Mouse (Mus musculus): Measurements from ENCODE around the gene Ttll7.

DNA sequence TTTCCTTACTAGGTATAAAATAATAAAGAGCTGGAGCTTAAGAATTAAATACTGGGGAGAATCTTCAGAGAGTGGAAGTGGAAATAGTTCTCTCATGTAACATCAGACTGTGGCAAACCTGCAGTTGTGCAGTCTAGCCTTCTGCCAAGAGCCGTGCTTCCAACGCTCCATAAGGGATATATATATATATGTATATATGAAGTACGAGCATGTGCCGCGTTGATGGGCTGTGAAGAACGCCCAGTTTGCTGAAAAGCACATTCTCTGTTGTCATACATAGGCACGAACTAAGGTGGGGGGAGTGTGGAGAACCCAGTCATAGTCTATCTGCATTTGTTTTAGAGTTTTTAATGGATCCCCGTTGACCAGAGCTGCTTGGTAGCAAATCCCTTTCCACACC lies 104.6 kb downstream of the Ttll7 start:
- TF ChIP-seq POLR2A (IDR thresholded peaks at IDR 0.05; ENCODE audit: control insufficient read depth in 1 of 2, insufficient read depth in 1 of 2, low read depth in 1 of 2, low read length in 2 of 2, poor library complexity in 1 of 2) (no peak), CHD1 (IDR thresholded peaks at IDR 0.05; ENCODE audit: low read depth, low read length) (no peak)
